Mouse (Mus musculus): ENCODE data around the gene Golt1a.
A peak's percentile ranks its signal among the peaks of the same experiment; 100 is the strongest.

Gene Golt1a

DNA sequence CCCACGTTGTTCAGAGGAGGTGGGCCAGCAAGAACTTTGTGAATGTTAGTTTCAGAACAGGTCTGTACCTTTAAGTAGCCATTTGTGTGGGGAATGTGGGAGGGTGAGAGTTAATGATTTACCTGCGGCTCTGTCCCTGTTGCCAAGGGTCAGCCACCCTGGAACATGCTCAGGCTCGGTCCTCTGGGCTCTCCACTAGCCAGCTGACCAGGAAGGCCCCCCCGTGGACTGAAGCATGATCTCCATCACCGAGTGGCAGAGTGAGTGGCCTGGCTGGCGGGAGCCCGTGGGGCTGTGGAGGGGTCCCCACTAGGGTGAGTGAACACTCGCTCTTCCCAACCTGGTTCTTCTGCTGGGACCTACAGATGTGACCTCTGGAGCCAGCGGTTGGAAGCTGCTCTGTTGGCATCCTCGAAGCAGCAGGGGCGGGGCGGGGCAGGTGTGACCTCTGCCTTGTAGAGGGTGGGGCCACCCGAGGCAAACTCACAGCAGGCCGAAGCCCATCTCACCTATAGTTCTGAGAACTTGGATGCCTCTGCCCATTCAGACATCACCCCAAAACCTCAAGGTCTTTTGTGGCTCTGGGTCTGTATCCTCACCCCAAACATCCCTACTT lies at the start of gene Golt1a:
Golt1a (plus strand) TSS at position 149 of the 616 bp plus-strand sequence.
- no peak for DNase-seq (ENCODE audit: low read depth, low spot score)

DNA sequence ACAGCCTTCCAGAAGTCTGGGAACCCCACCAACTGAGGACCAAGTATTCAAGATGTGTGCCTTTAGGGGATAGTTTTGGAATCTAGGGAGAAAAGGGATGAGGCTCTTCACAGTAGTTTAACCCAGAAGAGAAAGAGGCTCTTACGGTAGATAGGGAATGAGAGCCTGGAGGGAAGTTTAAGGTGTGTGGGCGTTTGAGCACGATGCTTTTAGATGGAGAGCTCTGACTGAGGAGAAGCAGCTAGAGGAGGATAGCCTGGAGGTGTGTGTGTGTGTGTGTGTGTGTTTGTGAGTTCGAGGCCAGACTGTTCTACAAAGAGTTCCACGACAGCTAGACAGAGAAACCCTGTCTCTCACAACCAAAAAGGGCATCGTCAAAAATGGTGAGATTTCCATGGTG lies 47.0 kb upstream of the Golt1a start:
- peak; percentile 63 for DNase-seq (ENCODE audit: low read depth, low spot score)

DNA sequence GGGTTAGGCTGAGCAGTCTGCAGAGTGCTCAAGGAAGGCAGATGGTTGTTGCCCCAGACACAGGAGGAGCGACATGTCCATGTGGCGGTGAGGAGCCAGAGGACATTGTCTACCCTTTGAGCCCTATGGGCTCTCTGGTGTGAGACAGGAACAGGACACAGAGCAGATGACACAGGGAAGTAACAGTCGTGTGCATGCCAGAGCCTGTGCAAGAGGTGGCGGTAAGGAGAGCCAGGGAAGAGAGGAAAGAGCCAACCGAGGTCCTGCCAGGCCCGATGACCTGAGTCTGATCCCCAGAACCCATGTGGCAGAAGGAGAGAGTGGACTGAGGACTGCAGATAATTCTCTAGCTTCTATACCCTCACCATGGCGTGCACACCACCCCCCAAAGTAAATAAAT lies 46.5 kb upstream of the Golt1a start:
- no peak for DNase-seq (ENCODE audit: low read depth, low spot score)

DNA sequence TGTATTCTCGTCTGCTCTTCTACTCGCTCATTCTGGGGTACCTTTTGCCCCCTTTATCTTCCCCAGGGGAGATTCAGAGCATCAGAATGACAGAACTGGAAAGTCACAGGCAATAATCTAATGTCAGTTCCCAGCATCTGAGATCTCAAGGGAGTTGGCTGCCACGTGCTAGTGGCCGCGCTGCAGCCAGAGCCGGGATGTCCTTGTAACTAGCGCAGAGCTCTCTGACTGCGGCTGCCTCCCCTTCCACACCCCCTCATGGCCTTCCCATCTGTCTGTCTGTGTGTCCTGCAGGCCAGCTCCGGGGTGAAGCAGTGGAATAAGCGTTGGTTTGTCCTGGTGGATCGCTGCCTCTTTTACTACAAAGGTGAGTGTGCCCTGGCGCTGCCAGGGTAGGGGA lies 45.2 kb upstream of the Golt1a start:
- DNase-seq (ENCODE audit: low read depth, low spot score) = no peak

DNA sequence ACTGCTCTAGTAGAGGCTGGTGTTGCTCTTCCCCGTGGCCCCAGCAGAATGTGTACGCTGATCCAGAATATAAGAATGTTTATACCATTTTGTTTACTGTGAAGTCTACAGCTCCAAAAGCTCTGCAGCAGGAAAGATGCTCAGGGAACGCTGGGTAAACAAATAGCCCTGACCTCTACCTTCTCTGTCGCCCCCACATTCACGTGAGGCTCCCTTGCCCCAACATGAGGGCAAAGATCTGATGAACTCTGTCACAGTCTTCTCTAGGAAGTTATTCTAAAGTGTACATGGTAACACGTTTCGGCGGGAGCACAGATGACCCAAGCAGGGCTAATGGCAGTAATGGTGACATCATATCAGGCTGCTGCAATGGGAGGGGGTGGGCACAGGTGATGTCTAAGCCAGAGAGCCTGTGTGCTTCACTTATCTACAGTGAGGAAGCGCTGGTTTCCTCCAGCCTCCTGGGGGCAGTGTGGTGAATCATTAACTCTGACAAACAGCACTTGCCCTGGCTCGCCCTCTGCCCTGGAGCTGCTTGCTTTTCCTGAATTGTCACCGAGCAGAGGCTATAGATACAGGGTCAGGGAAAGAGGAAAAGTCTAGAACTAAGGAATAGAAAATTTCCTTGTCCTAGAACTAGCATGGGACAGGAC lies 44.4 kb upstream of the Golt1a start:
- DNase-seq (ENCODE audit: low read depth, low spot score) = peak; percentile 49

DNA sequence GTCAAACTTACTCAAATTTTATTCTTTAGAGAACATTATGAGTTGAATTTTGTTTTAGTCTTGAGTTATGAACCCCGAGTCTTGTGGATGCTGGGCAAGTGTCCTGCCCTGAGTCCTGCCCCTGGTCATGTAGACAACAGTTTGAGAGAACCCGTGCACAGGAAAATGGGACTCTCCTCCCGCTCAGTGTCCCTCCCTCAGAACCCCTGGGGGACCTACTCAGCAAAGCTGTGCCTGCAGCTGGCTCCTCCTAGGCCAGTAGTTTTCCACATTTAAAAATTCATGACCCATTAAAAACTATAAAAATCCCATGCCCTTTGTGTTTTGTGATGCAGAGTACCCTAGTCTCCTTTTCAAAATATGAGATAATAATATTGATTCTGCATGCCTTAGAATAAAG lies 42.5 kb upstream of the Golt1a start:
- no peak for DNase-seq (ENCODE audit: low read depth, low spot score)

DNA sequence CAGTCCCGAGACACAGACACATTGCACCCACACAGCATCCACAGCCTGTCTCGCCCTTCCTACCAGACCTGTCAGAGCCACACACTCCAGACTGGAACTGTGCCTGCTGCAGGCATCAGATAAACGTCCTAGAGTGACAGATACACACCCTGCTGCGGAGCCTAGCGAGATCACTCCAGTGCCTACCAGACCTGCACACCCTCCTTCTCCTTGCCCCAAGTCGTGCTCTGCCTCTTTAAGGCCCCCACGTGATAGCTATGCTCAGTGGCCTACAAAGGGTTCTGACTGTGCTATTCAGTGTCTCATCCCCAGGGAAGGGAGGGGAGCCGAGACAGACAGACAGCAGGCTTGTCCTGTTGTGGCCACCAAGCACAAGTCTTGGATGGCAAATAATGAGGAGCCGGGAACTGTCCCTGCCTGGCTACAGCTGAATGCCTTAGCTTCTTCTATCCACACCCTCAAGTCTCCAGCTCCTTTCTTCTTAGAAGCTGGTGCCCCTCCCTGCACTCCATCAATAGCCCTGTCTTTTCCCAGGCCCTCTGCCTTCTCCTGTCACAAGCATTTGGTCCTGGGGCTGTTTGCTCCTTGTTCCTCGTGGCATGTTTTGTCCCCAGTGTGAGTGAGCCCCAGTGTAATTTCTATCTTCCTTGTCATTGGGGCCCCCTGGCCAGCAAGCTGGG lies 41.6 kb upstream of the Golt1a start:
- DNase-seq (ENCODE audit: low read depth, low spot score) = peak; percentile 74

DNA sequence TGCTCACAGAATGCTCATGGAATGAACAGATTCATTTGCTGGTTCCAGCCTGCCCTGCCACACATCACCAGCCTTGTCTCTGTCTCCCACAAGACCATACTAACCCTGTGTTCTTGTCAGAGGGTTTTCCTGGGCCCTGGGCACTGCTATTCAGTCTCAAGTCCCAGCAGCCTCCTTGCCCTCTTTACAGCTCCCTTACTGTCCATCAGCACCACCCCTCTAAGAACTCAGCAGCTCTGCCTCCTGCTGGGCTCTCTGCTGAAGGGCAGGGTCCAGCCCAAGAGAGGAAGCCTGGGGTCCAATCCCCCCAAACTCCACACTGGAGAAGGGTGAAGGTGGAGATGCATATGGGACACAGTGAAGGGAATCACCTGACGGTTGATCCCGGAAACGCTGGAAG lies 41.1 kb upstream of the Golt1a start:
- no peak for DNase-seq (ENCODE audit: low read depth, low spot score)

DNA sequence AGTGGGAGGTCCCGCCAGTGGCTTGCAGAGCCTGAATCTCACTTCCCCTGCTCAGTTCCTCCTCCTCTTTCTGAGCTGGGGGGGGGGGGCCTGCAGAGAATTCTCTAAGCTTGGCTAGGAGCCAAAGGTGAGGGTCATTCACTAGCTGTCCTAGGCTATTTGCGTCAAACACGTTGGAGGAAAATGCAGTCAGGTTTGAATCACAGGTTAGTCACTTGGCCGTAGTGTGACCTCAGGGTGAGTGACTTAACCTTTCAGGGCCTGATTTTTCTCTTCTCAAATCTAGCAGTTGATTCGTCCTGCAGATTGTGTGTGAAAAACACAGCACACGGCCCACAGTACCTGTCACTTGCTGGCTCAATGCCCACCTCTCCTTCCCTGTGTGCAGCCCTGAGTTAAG lies 39.3 kb upstream of the Golt1a start:
- no peak for DNase-seq (ENCODE audit: low read depth, low spot score)

DNA sequence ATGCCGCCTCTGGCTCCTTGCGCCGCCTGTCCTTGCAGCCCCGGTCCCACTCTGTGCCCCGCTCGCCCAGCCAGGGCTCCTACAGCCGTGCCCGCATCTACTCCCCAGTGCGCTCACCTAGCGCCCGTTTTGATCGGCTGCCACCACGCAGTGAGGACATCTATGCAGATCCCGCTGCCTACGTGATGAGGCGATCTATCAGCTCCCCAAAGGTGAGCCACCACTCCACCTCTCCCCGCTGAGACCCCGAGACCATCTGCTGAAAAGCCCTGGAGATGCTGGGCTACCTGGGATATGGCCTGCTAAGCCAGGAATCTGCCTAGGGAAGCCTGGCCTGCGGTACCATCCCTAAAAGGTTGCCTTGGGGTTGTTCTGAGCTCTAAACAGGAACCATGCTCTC lies 35.4 kb upstream of the Golt1a start:
- no peak for DNase-seq (ENCODE audit: low read depth, low spot score)

DNA sequence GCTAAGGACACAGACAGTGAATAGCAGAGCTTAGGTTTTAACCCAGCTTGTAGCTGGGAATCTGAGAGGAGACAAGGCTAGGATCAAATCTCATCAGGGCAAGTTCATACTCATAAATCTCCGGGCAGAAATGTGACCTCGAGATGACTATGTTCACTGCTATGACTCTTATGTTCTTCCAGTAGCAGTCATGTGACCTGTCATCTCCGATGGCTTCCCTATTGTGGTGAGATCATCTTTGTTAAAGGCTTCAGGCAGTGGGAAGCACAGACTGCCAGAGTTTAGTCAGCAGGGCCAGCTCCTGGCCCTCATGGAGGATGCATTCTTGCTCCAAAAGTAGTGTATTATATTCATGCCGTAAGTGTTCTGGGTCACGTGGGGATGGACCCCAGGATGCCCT lies 32.6 kb upstream of the Golt1a start:
- peak; percentile 46 for DNase-seq (ENCODE audit: low read depth, low spot score)

DNA sequence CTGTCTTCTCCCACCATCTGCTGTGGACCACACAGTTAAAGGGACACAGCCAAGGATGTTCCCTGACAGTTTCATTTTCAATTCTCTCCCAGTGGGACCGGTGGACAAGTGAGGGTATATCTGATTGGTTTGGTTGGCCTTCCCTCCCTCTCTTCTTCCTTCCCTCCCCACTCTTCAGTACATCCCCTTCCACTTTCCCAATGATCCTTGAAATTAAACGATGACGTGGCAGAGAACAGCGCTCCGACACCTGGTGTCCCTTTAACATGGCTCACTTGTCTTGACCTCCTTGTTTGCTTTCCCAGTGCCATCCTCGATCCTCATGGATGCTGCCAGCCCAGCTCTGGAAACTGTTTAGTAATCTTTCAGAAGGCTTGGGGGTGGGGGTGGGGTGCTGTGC lies 31.1 kb upstream of the Golt1a start:
- no peak for DNase-seq (ENCODE audit: low read depth, low spot score)

DNA sequence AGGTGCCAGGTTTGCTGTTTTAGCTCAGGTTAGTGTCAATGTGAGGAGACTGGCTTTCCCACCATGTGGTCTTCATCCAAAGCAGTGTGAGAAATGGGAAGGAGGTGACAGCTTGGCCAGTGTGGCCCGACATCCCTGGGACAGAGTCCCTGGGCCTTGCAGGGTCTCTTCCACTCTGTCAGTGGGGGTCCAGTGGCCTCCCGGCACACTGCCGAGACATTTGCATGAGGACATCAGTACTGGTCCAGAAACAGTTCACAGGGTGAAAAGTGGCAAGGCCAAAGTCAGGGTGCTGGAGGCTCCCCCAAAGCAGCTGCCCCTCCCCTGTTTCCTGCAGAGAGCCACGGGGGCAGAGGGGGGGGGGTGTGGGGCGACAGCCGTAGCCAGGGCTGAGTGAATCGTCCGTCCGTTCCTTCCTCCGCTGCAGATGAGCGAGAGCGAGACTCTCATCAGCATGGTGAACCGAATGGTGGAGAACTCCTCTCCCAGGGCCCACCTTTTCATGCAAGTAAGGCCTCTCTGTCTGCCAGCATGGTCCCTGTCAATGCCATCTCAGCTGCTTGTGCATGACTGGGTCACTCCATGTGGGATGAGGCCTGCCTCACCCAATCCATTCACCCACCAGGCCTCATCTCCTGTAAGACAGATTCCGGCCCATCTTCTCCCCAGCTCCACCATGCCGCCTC lies 30.5 kb upstream of the Golt1a start:
- DNase-seq (ENCODE audit: low read depth, low spot score) = no peak

DNA sequence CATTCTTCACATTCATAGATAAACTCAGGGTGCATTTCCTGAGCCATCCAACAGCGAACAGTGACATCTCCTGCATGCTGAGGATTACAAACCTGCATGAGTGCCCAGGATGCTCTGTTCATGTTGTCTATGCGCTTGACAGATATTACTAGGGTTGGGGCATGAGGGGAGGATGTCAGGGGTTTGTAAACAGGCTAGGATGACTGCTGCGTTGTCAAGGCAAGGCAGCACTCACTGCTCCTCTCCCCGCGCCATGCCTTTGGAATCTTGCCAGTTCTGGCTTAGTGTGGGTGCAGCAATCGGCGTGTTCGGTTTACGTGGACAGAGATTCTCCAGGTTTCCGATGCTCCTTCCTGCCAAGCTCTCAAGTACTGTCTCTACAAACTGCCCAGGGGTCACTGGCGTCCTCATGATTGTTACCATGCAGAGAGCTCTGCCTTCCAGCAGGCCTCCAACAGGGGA lies 29.9 kb upstream of the Golt1a start:
- DNase-seq (ENCODE audit: low read depth, low spot score) = peak; percentile 67

DNA sequence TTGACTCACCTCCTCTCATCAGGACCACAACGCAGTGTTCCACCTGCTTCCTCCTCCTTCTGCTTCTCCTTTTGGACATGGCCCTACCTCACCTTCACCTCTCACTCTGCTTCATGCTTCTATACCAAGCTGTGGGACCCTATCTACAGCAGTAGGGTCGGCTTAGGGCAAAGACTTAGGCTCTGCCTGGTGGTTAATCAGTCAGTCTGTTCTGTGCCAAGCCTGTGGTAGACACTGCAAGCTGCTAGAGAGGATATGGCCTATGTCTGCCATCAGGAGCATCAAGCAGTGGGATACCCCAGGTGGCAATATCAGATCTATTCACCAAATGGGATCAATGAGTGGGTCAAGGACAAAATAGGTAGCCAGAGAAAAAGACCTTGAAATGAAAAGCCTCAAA lies 29.1 kb upstream of the Golt1a start:
- no peak for DNase-seq (ENCODE audit: low read depth, low spot score)

DNA sequence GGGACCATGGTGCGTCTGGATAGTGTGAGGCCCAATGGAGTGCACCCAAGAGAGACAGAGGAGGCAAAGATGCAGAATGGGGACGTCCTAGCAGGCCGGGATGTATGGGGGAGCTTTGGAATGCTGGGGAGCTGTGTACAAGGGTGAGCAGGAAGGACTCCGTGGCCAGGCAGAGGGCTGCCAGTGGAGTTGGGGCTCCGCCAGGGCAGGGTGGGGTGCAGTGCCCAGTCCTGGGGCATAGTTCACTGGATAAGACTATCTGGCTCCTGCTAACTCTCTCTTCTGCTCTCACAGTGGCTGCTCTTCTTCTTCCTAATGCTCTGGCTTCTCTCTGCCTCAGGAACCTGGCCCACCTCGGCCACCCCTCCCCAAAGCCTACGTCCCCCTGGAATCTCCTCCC lies 23.7 kb upstream of the Golt1a start:
- DNase-seq (ENCODE audit: low read depth, low spot score) = no peak

DNA sequence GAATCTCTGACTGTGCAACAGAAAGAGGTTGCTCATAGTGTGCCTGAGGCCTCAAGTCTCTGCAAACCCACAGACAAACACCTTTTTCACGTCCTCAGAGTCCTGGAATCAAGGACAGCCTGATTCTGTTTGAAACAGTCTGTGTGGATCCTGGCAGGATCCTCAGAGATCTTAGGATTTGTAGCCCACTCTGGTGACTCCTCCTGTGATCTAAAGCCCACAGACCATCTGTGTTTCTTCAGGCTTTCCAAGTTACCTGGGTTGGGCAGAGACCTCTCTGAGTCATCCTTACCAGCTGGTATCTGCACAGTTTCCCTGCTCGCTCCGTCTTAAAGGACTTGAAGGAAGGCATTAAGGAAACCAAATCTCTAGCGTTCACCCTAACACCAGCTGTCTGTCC lies 22.5 kb upstream of the Golt1a start:
- DNase-seq (ENCODE audit: low read depth, low spot score) = peak; percentile 89

DNA sequence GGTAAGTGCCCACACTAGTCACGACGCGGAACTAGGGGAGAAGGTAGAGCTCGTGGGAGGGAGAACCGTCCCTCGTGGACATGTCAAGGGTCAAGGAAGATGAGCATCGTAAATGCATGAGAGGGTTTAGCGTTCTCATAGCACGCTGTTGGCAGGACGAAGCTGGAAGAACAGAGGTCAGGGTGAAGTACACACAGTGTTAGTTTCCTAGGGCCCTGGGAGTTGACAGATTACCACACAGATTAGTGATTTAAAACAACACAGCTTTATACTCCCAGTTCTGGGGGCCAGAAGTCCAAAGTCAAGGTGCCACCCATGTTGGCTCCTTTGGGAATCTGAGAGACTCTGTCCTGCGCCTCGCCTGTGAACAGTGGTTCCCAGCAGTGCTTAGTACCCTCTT lies 21.7 kb upstream of the Golt1a start:
- no peak for DNase-seq (ENCODE audit: low read depth, low spot score)

DNA sequence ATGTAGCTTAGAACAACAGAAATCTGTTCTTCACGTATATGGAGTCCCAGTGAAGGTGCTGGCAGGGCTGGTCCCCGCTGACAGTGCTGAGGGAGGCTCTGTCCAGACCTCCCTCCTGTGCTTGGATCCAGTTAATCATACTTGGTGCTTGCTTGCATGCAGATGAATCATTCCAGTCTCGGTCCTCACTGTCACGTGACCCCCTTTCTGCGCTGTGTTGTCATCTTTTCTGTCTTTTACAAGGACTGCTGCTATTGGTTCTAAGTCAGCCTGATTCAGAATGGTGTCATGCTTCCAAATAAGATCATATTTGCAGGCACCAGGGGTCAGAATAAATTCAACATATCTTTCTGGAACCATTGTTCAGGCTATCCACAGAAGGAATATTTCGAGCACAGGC lies 17.7 kb upstream of the Golt1a start:
- DNase-seq (ENCODE audit: low read depth, low spot score) = peak; percentile 38

DNA sequence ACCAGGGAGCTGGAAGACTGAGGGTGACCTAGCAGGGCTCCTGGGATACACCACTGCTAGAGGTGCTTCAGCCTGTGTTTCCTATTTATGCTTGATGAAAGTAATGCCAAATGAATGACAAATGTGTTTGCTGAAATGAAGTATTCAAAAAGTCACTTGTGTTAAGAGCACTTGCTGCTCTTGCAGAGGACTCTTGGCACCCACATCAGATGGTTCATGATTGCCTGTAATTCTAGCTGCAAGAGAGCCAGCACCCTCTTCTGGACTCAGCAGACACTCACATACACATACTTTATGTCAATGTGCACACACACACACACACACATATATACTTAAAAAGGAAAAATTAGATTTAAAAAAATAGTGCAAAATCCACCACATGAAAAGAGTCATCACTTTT lies 17.0 kb upstream of the Golt1a start:
- no peak for DNase-seq (ENCODE audit: low read depth, low spot score)

DNA sequence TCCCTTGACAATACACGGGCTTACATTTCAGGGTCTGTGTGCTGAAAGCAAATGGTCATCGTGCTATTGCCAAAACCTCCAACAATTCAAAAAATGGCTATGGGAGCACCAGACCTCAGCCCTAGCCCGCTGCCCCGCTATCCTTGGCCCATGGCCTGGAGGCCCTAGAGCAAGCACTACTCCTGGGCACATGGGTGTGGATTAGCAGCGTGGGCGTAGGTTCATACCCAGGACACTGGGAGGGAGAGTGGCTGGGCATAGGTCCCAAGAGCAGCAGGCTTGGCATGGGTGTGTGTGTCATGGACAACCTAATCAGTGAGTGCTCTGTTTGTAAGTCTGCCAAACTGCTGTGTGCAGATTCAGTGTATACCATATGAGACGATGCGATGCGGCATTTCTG lies 13.2 kb upstream of the Golt1a start:
- peak; percentile 74 for DNase-seq (ENCODE audit: low read depth, low spot score)

DNA sequence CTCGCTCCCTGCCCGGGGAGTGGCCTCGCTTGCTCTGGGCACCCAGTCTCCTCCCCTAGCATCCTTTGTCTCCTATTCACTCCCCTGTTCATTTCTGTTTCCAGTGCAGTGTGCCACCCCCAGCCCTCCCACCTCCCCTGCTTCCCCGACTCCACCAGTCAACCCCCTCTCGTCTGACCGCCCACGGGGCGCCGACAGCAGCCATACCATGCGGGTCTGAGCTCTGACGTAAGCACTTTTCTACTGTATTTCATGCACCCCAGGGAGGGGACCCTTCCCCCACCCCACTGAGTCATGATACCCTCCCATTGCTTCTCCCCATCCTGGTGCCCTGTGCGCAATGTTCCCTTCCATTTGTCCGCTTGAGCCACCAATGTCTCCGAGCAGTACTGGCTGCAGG lies 10.8 kb upstream of the Golt1a start:
- DNase-seq (ENCODE audit: low read depth, low spot score) = peak; percentile 61

DNA sequence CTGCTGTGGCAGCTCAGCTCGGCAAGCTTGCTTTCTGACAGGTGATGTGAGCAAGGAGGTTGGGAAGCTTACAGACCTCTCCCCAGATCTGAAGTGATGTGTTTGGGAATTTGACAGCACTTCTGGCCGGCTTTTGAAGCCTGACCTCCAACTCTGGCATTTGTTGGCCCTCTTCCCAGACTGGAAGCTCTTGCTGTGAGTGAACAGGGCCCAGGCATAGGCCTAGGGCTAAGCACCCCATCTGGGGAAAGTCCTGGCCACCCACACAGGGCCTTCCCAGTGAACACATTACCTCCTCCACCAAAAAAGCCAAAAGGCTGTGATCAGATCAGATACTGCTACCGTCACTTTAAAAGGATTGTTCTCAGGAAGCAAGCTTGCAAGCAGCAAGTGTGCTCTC lies 7.1 kb upstream of the Golt1a start:
- DNase-seq (ENCODE audit: low read depth, low spot score) = peak; percentile 51

Measured in brain, adult 2 months (tissue).